Mouse (Mus musculus) heart, adult 10 weeks (tissue): Measurements from ENCODE around the gene Aplp1. TPM values are rescaled to one million over a fixed set of nuclear protein-coding genes. Genes with fewer than 3 reads are reported as not detected.

Experiments
- polyA plus RNA-seq: library from polyadenylated mRNA; stranded (reverse); fragments of 350-450 nt; fragmentation: Illumina TruSeq; extraction: RNeasy Lipid Tissue Mini Kit (QIAGEN cat#74804); gene quantifications from one replicate; pipeline ENCODE4 v1.2.3, GENCODE M21; 2014; ENCODE audit warnings: low read depth, low replicate concordance

Aplp1 gene
- polyA plus RNA-seq: 3.1 TPM

GRCm38 (mm10) chr7:30444971-30445751 is at the start of gene Aplp1:
Gene Aplp1, minus strand, starts transcription at chr7:30445535.

GRCm38 (mm10) chr7:30493401-30493931 is 48.1 kb upstream of the Aplp1 start, which contains the start of gene Prodh2:
Gene Prodh2, plus strand, starts transcription at chr7:30493622.

GRCm38 (mm10) chr7:30457629-30458330 is 12.4 kb upstream of the Aplp1 start, which contains the start of the genes Kirrel2 and Nphs1:
Gene Kirrel2, minus strand, starts transcription at chr7:30457690.
Gene Nphs1, plus strand, starts transcription at chr7:30458315.

GRCm38 (mm10) chr7:30421175-30421889 is 24.0 kb downstream of the Aplp1 start, which contains the start of gene Nfkbid:
Gene Nfkbid, plus strand, starts transcription at chr7:30421732.

GRCm38 (mm10) chr7:30419561-30420499 is 25.5 kb downstream of the Aplp1 start, which contains the start of gene Hcst:
Gene Hcst, minus strand, starts transcription at chr7:30419854.

GRCm38 (mm10) chr7:30413596-30413995 is 31.7 kb downstream of the Aplp1 start, which contains the start of gene Tyrobp:
Gene Tyrobp, plus strand, starts transcription at chr7:30413760.

Other genes starting within 250 kb of the Aplp1 start
- gene Capns1, start 246.7 kb downstream of the Aplp1 start, polyA plus RNA-seq: 372 TPM
- gene Polr2i, start 213.6 kb downstream of the Aplp1 start, polyA plus RNA-seq: 59.9 TPM
- gene Tbcb, start 213.3 kb downstream of the Aplp1 start, polyA plus RNA-seq: 58.8 TPM
- not detected for gene Ovol3, start 209.8 kb downstream of the Aplp1 start, polyA plus RNA-seq
- gene Thap8, start 165.4 kb downstream of the Aplp1 start, polyA plus RNA-seq: not detected
- gene Wdr62, start 165.1 kb downstream of the Aplp1 start, polyA plus RNA-seq: 2.4 TPM
- 11.7 TPM for gene Clip3, start 153.8 kb downstream of the Aplp1 start, polyA plus RNA-seq
- 29.2 TPM for gene Alkbh6, start 136.8 kb downstream of the Aplp1 start, polyA plus RNA-seq
- 2.5 TPM for gene Syne4, start 130.7 kb downstream of the Aplp1 start, polyA plus RNA-seq
- gene E130208F15Rik, start 123.8 kb downstream of the Aplp1 start, polyA plus RNA-seq: 0.42 TPM
- 14.0 TPM for gene Sdhaf1, start 121.6 kb downstream of the Aplp1 start, polyA plus RNA-seq
- 1.1 TPM for gene Lrfn3, start 82.8 kb downstream of the Aplp1 start, polyA plus RNA-seq
- 38.2 TPM for gene Tyrobp, start 31.8 kb downstream of the Aplp1 start, polyA plus RNA-seq
- gene Hcst, start 25.7 kb downstream of the Aplp1 start, polyA plus RNA-seq: not detected
- gene Nfkbid, start 23.8 kb downstream of the Aplp1 start, polyA plus RNA-seq: 0.50 TPM
- gene Kirrel2, start 12.2 kb upstream of the Aplp1 start, polyA plus RNA-seq: not detected
- gene Nphs1, start 12.8 kb upstream of the Aplp1 start, polyA plus RNA-seq: not detected
- not detected for gene Prodh2, start 48.1 kb upstream of the Aplp1 start, polyA plus RNA-seq
- gene Arhgap33, start 89.5 kb upstream of the Aplp1 start, polyA plus RNA-seq: 1.1 TPM
- gene Hspb6, start 106.6 kb upstream of the Aplp1 start, polyA plus RNA-seq: 945 TPM
- gene Proser3, start 106.8 kb upstream of the Aplp1 start, polyA plus RNA-seq: 3.8 TPM
- 17.8 TPM for gene Lin37, start 114.3 kb upstream of the Aplp1 start, polyA plus RNA-seq
- 64.0 TPM for gene U2af1l4, start 117.8 kb upstream of the Aplp1 start, polyA plus RNA-seq
- 8.0 TPM for gene Gm49396, start 117.8 kb upstream of the Aplp1 start, polyA plus RNA-seq
- gene Psenen, start 118.1 kb upstream of the Aplp1 start, polyA plus RNA-seq: 106 TPM
- not detected for gene Igflr1, start 119.9 kb upstream of the Aplp1 start, polyA plus RNA-seq
- gene Kmt2b, start 143.2 kb upstream of the Aplp1 start, polyA plus RNA-seq: 16.4 TPM
- not detected for gene Zbtb32, start 153.4 kb upstream of the Aplp1 start, polyA plus RNA-seq
- gene Upk1a, start 167.3 kb upstream of the Aplp1 start, polyA plus RNA-seq: 0.31 TPM
- gene Cox6b1, start 180.6 kb upstream of the Aplp1 start, polyA plus RNA-seq: 3,676 TPM
- not detected for gene Etv2, start 190.3 kb upstream of the Aplp1 start, polyA plus RNA-seq
- gene Rbm42, start 204.8 kb upstream of the Aplp1 start, polyA plus RNA-seq: 37.8 TPM
- 7.5 TPM for gene Haus5, start 219.5 kb upstream of the Aplp1 start, polyA plus RNA-seq
- not detected for gene Pmis2, start 226.1 kb upstream of the Aplp1 start, polyA plus RNA-seq